Mouse (Mus musculus) thymus, adult 2 months (tissue): ENCODE data around the gene Il21r.

ENCODE experiments used
- CTCF ChIP-seq: fragments of 200-500 bp; IDR thresholded peaks from 2 replicates; pipeline ENCODE4 v1.5.1; 2012; ENCODE audit warnings: mild to moderate bottlenecking, control low read depth, low read length, moderate library complexity, borderline replicate concordance; ENCODE audit not compliant: control insufficient read depth, poor library complexity, insufficient read depth; ENCODE audit errors: extremely low read depth
- POLR2A ChIP-seq: fragments of 200-500 bp; IDR thresholded peaks from 2 replicates; pipeline ENCODE4 v1.6.1; 2012; ENCODE audit warnings: mild to moderate bottlenecking, low read length, control low read depth, moderate library complexity; ENCODE audit not compliant: control insufficient read depth, poor library complexity, insufficient read depth; ENCODE audit errors: extremely low read depth

DNA sequence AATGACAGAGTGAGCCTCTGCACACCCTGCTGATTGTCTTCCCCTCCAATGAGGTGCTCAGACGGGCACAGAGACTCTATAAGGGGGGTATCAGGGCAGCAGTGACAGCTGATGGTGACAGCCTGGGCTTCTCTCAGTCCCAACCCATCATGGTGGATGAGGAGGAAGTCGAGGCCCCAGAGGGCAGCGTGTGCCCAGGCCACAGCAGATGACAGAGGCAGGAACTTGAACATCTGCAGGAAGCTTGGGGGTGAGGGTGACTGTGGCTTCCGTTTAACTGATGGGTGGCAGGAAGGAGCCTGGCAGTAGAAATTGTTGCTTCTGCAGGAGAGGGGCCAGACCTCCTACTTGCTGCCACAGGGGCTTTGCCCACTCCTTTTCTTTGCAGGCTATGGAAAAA is 27.1 kb downstream of the Il21r start:
- TF ChIP-seq CTCF = 0 out of 2 replicates have a peak, but pooled peaks have one; percentile 51
- peak; percentile 92 for TF ChIP-seq POLR2A
